Mouse (Mus musculus): Measurements from ENCODE around the gene Ksr2.
"Not testable (repeated sequence)": the region's sequence is repeated elsewhere in the genome, so short reads cannot be mapped to it uniquely, and the experiment has no call there.

The Ksr2 gene

GRCm38 (mm10) chr5:117607761-117608309 lies 194.0 kb downstream of the Ksr2 start:
- no peak for DNase-seq (ENCODE audit: low spot score in 2 of 2)

- peak; percentile 37 to 67 for DNase-seq (ENCODE audit: low spot score in 2 of 2)
Measured at GRCm38 (mm10) chr5:117614331-117615024, 200.7 kb downstream of the Ksr2 start.

- DNase-seq (ENCODE audit: low spot score in 2 of 2): no peak
Measured at GRCm38 (mm10) chr5:117620292-117620691, 206.5 kb downstream of the Ksr2 start.

GRCm38 (mm10) chr5:117622221-117622620 lies 208.4 kb downstream of the Ksr2 start:
- DNase-seq (ENCODE audit: low spot score in 2 of 2): no peak

- DNase-seq (ENCODE audit: low spot score in 2 of 2): not testable (repeated sequence)
Measured at GRCm38 (mm10) chr5:117623206-117623605, 209.4 kb downstream of the Ksr2 start.

GRCm38 (mm10) chr5:117626907-117627306 lies 213.1 kb downstream of the Ksr2 start:
- no peak for DNase-seq (ENCODE audit: low spot score in 2 of 2)

GRCm38 (mm10) chr5:117628351-117628750 lies 214.6 kb downstream of the Ksr2 start:
- DNase-seq (ENCODE audit: low spot score in 2 of 2): no peak

- DNase-seq (ENCODE audit: low spot score in 2 of 2): no peak
Measured at GRCm38 (mm10) chr5:117629570-117629969, 215.8 kb downstream of the Ksr2 start.

- DNase-seq (ENCODE audit: low spot score in 2 of 2): no peak
Measured at GRCm38 (mm10) chr5:117635211-117635610, 221.4 kb downstream of the Ksr2 start.

- DNase-seq (ENCODE audit: low spot score in 2 of 2): no peak
Measured at GRCm38 (mm10) chr5:117635838-117636237, 222.0 kb downstream of the Ksr2 start.

GRCm38 (mm10) chr5:117641585-117641984 lies 227.8 kb downstream of the Ksr2 start:
- no peak for DNase-seq (ENCODE audit: low spot score in 2 of 2)

GRCm38 (mm10) chr5:117651238-117651886 lies 237.6 kb downstream of the Ksr2 start:
- DNase-seq (ENCODE audit: low spot score in 2 of 2): no peak

GRCm38 (mm10) chr5:117658641-117659040 lies 244.8 kb downstream of the Ksr2 start:
- DNase-seq (ENCODE audit: low spot score in 2 of 2): no peak

GRCm38 (mm10) chr5:117659596-117659995 lies 245.8 kb downstream of the Ksr2 start:
- no peak for DNase-seq (ENCODE audit: low spot score in 2 of 2)

- DNase-seq (ENCODE audit: low spot score in 2 of 2): no peak
Measured at GRCm38 (mm10) chr5:117665181-117665580, 251.4 kb downstream of the Ksr2 start.

GRCm38 (mm10) chr5:117667314-117667713 lies 253.5 kb downstream of the Ksr2 start:
- DNase-seq (ENCODE audit: low spot score in 2 of 2): no peak

GRCm38 (mm10) chr5:117669265-117669664 lies 255.5 kb downstream of the Ksr2 start:
- DNase-seq (ENCODE audit: low spot score in 2 of 2): no peak

GRCm38 (mm10) chr5:117669843-117670242 lies 256.0 kb downstream of the Ksr2 start:
- no peak for DNase-seq (ENCODE audit: low spot score in 2 of 2)

- DNase-seq (ENCODE audit: low spot score in 2 of 2): no peak
Measured at GRCm38 (mm10) chr5:117671362-117671761, 257.6 kb downstream of the Ksr2 start.

GRCm38 (mm10) chr5:117675840-117676239 lies 262.0 kb downstream of the Ksr2 start:
- DNase-seq (ENCODE audit: low spot score in 2 of 2): no peak

GRCm38 (mm10) chr5:117677231-117677630 lies 263.4 kb downstream of the Ksr2 start:
- no peak for DNase-seq (ENCODE audit: low spot score in 2 of 2)

GRCm38 (mm10) chr5:117678371-117678770 lies 264.6 kb downstream of the Ksr2 start:
- DNase-seq (ENCODE audit: low spot score in 2 of 2): no peak

- no peak for DNase-seq (ENCODE audit: low spot score in 2 of 2)
Measured at GRCm38 (mm10) chr5:117682226-117682625, 268.4 kb downstream of the Ksr2 start.
